Mouse (Mus musculus): ENCODE measurements at regions not wholly inside any gene's neighbourhood (a gene's known extent, or its start where the extent isn't known, plus 50 kb on each side); places are given as distances from the start of the nearest gene placed in this dataset.

DNA sequence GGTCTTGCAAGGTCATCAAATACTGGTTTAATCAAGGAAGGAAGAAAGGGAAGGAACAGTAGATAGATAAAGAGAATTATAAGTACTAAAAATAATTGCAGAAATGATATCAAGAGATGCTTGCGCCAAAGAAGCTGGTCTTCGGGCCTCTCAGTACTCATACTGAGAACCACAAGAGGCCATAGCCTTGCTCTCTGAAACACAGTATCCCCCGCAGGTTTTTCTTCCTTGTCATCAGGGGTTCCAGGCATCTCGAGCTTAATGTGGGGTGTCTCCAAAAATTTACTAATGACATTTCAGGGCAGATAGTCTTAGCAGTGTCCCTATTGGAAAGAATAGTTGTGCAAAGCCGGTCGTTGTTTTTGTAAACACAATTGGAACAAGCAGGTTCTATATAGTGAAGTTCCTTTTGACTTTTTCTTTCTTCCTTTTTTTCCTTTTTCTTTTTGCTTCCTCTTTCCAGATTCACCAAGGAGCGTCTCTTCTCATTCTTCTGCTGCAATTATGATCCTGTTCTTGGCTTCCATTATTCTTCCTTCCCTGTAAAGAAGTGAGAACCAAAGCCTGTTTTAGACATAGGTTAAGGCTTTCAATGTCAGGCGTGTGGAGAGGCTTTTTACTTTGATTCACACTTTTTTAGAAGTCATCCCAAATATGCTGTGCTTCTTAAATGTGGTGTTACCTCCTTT is 211.5 kb upstream of the Tle1 start:
- ATAC-seq (ENCODE audit: low FRiP score), result no peak
- no peaks in the 10 kb centered on the region for H3K9me3 ChIP-seq (ENCODE audit: control insufficient read depth, low read length)
- no peak for DNase-seq (ENCODE audit: low spot score)
- no peaks in the 10 kb centered on the region for H3K27me3 ChIP-seq (ENCODE audit: control insufficient read depth, insufficient read depth, low read length)
- no peaks in the 10 kb centered on the region for H3K4me1 ChIP-seq (replicated peaks; ENCODE audit: control insufficient read depth, insufficient read depth, low read length)
- 89% methylated on average over 8 of the region's 8 CpGs for WGBS
- H3K4me3 ChIP-seq (replicated peaks; ENCODE audit: low read length), result no peak overlapping the region
- H3K27ac ChIP-seq, result no peak overlapping the region
- H3K36me3 ChIP-seq (replicated peaks; ENCODE audit: control insufficient read depth, insufficient read depth), result no peaks in the 10 kb centered on the region
- no peak overlapping the region for H3K9ac ChIP-seq
- H3K4me2 ChIP-seq (replicated peaks), result no peak overlapping the region

- H3K4me2 ChIP-seq (replicated peaks), result no peak overlapping the region
- H3K27ac ChIP-seq, result no peak overlapping the region
- H3K36me3 ChIP-seq (replicated peaks; ENCODE audit: control insufficient read depth, insufficient read depth), result no peaks in the 10 kb centered on the region
- H3K4me3 ChIP-seq (replicated peaks; ENCODE audit: low read length), result no peak overlapping the region
- no peaks in the 10 kb centered on the region for H3K27me3 ChIP-seq (ENCODE audit: control insufficient read depth, insufficient read depth, low read length)
- DNase-seq (ENCODE audit: low spot score) (no peak), ATAC-seq (ENCODE audit: low FRiP score) (no peak)
- WGBS, result 95% methylated on average over 3 of the region's 3 CpGs
- no peaks in the 10 kb centered on the region for H3K4me1 ChIP-seq (replicated peaks; ENCODE audit: control insufficient read depth, insufficient read depth, low read length)
- no peak overlapping the region for H3K9ac ChIP-seq
- H3K9me3 ChIP-seq (ENCODE audit: control insufficient read depth, low read length), result no peaks in the 10 kb centered on the region
Measured at GRCm38 (mm10) chr4:72411343-72411742, 210.6 kb upstream of the Tle1 start.

DNA sequence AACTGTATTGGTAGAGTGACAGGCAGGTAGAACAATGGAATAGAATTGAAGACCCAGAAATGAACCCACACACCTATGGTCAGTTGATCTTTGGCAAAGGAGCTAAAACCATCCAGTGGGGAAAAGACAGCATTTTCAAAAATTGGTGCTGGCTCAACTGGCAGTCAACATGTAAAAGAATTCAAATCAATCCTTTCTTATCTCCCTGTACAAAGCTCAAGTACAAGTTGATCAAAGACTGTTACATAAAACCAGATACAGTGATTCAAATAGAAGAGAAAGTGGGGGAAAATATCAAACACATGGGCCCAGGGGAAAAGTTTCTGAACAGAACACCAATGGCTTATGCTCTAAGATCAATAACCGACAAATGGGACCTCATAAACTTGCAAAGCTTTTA is 200.0 kb upstream of the Tle1 start:
- WGBS, result 97% methylated on average over 1 of the region's 1 CpGs
- H3K9ac ChIP-seq, result no peak overlapping the region
- H3K27ac ChIP-seq, result no peak overlapping the region
- H3K4me2 ChIP-seq (replicated peaks), result no peak overlapping the region
- no peak overlapping the region for H3K4me3 ChIP-seq (replicated peaks; ENCODE audit: low read length)
- H3K36me3 ChIP-seq (replicated peaks; ENCODE audit: control insufficient read depth, insufficient read depth), result no peaks in the 10 kb centered on the region
- H3K9me3 ChIP-seq (ENCODE audit: control insufficient read depth, low read length), result no peaks in the 10 kb centered on the region
- ATAC-seq (ENCODE audit: low FRiP score) (no peak), DNase-seq (ENCODE audit: low spot score) (no peak)
- H3K27me3 ChIP-seq (ENCODE audit: control insufficient read depth, insufficient read depth, low read length), result no peaks in the 10 kb centered on the region
- H3K4me1 ChIP-seq (replicated peaks; ENCODE audit: control insufficient read depth, insufficient read depth, low read length), result no peaks in the 10 kb centered on the region

DNA sequence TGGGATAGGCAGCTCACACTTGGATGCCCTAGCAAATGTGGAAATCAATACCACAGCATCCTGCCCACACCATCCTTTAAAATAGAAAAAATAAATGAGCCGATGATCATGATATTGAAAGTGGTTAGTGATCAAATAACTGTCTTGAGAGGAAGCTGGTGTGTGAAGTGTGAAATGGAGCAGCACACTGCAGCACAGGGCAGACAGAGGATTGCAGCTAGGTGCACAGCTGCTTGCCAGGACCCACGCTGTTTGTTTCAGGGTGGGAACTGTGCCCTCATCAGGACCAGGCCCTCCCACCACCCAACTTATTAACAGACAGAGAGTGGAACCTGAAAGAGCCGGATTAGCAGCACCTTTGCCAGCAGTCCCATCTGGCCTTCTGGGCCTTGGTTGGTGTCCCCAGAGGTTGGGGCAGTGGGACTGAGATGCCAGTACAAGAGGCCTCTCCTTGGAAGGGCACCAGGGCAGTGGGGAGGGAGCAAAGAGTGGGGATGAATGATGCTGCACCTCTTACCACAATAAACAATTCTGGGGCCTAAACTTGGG is 191.2 kb upstream of the Tle1 start:
- no peak overlapping the region for H3K27ac ChIP-seq
- no peaks in the 10 kb centered on the region for H3K36me3 ChIP-seq (replicated peaks; ENCODE audit: control insufficient read depth, insufficient read depth)
- 0 out of 2 replicates have a peak, but pooled peaks cover 11% of the 10 kb centered on the region for H3K27me3 ChIP-seq (ENCODE audit: control insufficient read depth, insufficient read depth, low read length)
- no peak overlapping the region for H3K4me2 ChIP-seq (replicated peaks)
- WGBS, result 83% methylated on average over 3 of the region's 3 CpGs
- no peak for DNase-seq (ENCODE audit: low spot score)
- H3K9ac ChIP-seq, result no peak overlapping the region
- peak; percentile 34; the same call in 1 of the 2 replicates for ATAC-seq (ENCODE audit: low FRiP score)
- no peak overlapping the region for H3K4me3 ChIP-seq (replicated peaks; ENCODE audit: low read length)
- H3K4me1 ChIP-seq (replicated peaks; ENCODE audit: control insufficient read depth, insufficient read depth, low read length), result no peaks in the 10 kb centered on the region
- H3K9me3 ChIP-seq (ENCODE audit: control insufficient read depth, low read length), result no peaks in the 10 kb centered on the region

DNA sequence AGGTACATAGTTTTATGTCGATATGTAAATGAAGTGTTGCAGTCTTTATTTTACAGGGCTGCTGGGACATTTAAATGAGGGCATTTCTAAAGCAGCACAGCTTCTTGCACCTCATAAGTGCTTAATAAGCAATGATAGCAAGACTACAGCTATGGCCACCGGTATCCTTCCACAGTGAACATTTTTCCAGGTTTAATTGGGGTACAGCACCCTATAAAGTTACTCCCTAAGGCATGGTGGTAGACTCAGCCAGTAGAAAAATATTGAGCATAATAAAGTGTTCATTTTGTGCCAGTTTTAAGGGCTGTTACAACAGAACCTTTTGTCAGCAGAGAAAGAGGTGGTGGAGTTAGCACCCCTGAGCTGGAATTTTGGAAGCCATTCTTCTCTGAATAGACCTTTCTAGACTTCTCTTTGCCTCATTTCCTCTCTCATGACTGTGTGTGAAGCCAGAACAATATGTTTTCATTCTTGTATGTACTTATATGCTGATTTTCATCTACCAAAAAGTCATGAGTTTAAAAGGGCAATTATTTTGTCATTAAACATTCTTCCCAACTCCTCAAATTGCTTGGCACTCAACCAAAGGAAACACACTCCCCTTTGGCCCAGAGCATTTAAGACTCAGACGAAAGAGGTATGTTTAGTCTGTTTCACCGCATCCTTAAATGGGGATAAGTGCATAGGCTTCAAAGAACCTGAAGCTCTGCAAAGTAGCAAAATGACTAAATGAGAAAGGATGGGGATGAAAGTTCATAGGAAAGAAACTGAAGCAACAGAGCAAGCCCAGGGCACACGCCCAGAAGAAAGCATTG is 189.3 kb upstream of the Tle1 start:
- Histone ChIP-seq H3K27ac (no peak overlapping the region), H3K4me2 (replicated peaks) (no peak overlapping the region), H3K27me3 (ENCODE audit: control insufficient read depth, insufficient read depth, low read length) (0 out of 2 replicates have a peak, but pooled peaks cover 11% of the 10 kb centered on the region), H3K9me3 (ENCODE audit: control insufficient read depth, low read length) (no peaks in the 10 kb centered on the region), H3K36me3 (replicated peaks; ENCODE audit: control insufficient read depth, insufficient read depth) (no peaks in the 10 kb centered on the region), H3K4me3 (replicated peaks; ENCODE audit: low read length) (no peak overlapping the region), H3K4me1 (replicated peaks; ENCODE audit: control insufficient read depth, insufficient read depth, low read length) (peaks cover 8% of the 10 kb centered on the region; the same call in 1 of the 2 replicates), H3K9ac (no peak overlapping the region)
- ATAC-seq (ENCODE audit: low FRiP score), result no peak
- 85% methylated on average over 5 of the region's 5 CpGs for WGBS
- no peak for DNase-seq (ENCODE audit: low spot score)

DNA sequence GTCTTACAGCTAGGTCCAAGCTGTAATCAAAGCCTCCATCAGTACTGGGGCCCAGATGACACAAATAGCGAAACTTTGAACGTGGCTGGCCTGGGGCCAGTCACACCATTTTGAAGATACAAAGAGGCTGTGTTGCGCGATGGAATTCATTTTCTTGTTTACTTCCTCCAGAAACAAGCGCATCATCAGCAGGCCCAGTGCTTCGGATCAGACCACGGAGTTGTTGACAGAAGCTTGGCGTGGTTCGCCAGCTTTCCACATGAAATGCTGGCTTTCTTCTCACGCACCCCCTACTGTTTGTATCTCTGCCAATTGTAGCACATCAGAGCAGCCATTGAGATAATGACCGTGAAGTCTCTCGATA is 184.2 kb upstream of the Tle1 start:
- DNase-seq (ENCODE audit: low spot score) (peak; percentile 78), ATAC-seq (ENCODE audit: low FRiP score) (peak; percentile 88)
- no peaks in the 10 kb centered on the region for H3K9me3 ChIP-seq (ENCODE audit: control insufficient read depth, low read length)
- H3K4me1 ChIP-seq (replicated peaks; ENCODE audit: control insufficient read depth, insufficient read depth, low read length), result peaks cover 38% of the 10 kb centered on the region
- H3K36me3 ChIP-seq (replicated peaks; ENCODE audit: control insufficient read depth, insufficient read depth), result no peaks in the 10 kb centered on the region
- WGBS, result 24% methylated on average over 12 of the region's 12 CpGs
- peak overlapping the region; percentile 31 for H3K4me2 ChIP-seq (replicated peaks)
- no peak overlapping the region for H3K9ac ChIP-seq
- no peak overlapping the region for H3K4me3 ChIP-seq (replicated peaks; ENCODE audit: low read length)
- 0 out of 2 replicates have a peak, but pooled peaks cover 18% of the 10 kb centered on the region for H3K27me3 ChIP-seq (ENCODE audit: control insufficient read depth, insufficient read depth, low read length)
- no peak overlapping the region; the same call in 1 of the 2 replicates for H3K27ac ChIP-seq

- H3K9ac ChIP-seq, result no peak overlapping the region
- 48% methylated on average over 5 of the region's 5 CpGs for WGBS
- H3K4me3 ChIP-seq (replicated peaks; ENCODE audit: low read length), result no peak overlapping the region
- H3K27ac ChIP-seq, result no peak overlapping the region
- H3K4me2 ChIP-seq (replicated peaks), result peak overlapping the region; percentile 31; the same call in 1 of the 2 replicates
- peak; percentile 19 for ATAC-seq (ENCODE audit: low FRiP score)
- DNase-seq (ENCODE audit: low spot score), result no peak
- H3K4me1 ChIP-seq (replicated peaks; ENCODE audit: control insufficient read depth, insufficient read depth, low read length), result peaks cover 38% of the 10 kb centered on the region
- H3K36me3 ChIP-seq (replicated peaks; ENCODE audit: control insufficient read depth, insufficient read depth), result no peaks in the 10 kb centered on the region
- no peaks in the 10 kb centered on the region for H3K9me3 ChIP-seq (ENCODE audit: control insufficient read depth, low read length)
- 0 out of 2 replicates have a peak, but pooled peaks cover 13% of the 10 kb centered on the region for H3K27me3 ChIP-seq (ENCODE audit: control insufficient read depth, insufficient read depth, low read length)
Measured at GRCm38 (mm10) chr4:72384259-72384900, 183.7 kb upstream of the Tle1 start.

- ATAC-seq (ENCODE audit: low FRiP score), result no peak
- DNase-seq (ENCODE audit: low spot score), result no peak
- H3K4me1 ChIP-seq (replicated peaks; ENCODE audit: control insufficient read depth, insufficient read depth, low read length), result peaks cover 38% of the 10 kb centered on the region
Measured at GRCm38 (mm10) chr4:72383729-72384128, 183.0 kb upstream of the Tle1 start.

More at GRCm38 (mm10) chr4:72383729-72384128, 183.0 kb upstream of the Tle1 start:
- Histone ChIP-seq H3K4me3 (replicated peaks; ENCODE audit: low read length) (no peak overlapping the region), H3K9me3 (ENCODE audit: control insufficient read depth, low read length) (no peaks in the 10 kb centered on the region), H3K36me3 (replicated peaks; ENCODE audit: control insufficient read depth, insufficient read depth) (no peaks in the 10 kb centered on the region), H3K27ac (no peak overlapping the region), H3K4me2 (replicated peaks) (no peak overlapping the region), H3K27me3 (ENCODE audit: control insufficient read depth, insufficient read depth, low read length) (0 out of 2 replicates have a peak, but pooled peaks cover 11% of the 10 kb centered on the region), H3K9ac (no peak overlapping the region)
- 26% methylated on average over 2 of the region's 2 CpGs for WGBS

Measured in hindbrain, embryonic 14.5 days (tissue).